Mouse (Mus musculus) adrenal gland, adult 8-10 months (tissue): ENCODE measurements around the gene Mtx1. TPM values are rescaled to one million over a fixed set of nuclear protein-coding genes. Genes with fewer than 3 reads are reported as not detected.

Source experiments
- DNase-seq: peaks from one replicate; pipeline ENCODE4 v3.0.0; 2022
- total RNA-seq, 4 experiments: library from RNA; stranded (reverse); gene quantifications; 2 replicates each; pipeline ENCODE4 v1.2.4; 2022

The Mtx1 gene
- total RNA-seq, 4 experiments from 2014 or later = 138 to 169 (median 152) TPM

DNA sequence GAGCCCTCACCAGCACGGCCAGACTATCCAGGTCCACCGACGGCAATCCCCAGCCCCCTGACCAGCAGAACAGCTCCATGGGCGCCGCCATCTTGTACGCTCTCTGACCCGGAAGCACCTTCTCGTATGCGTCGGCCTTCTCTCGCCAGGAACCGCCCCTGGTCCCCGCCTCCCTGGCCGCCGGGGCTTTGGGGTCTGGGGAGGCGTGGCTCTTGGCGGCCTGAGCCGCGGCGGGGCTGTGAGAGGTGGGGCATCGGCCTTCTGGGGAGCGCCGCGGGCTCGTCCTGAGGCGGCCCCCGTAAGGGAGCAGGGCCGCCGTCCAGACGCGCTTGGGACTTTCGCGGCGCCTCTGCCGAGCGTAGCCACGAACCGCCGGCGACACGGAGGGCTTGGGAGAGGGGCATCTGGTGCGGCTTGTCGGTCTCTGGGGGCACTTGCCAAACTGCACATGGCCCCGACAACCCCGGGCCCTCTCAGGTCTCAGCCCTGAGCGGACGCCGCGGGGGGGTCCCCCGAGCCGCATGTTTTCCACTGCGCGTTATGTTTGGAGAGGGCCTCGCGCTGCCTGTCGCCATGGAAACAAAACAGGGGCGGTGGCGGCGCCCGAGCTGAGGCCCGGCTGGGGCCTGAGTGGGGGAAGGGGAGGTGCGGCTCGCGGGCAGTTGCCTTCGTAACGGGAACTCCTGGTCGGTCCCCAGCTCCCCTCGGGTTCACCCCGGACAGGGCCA, 12.9 kb downstream of the Mtx1 start:
- peak; percentile 90 for DNase-seq

DNA sequence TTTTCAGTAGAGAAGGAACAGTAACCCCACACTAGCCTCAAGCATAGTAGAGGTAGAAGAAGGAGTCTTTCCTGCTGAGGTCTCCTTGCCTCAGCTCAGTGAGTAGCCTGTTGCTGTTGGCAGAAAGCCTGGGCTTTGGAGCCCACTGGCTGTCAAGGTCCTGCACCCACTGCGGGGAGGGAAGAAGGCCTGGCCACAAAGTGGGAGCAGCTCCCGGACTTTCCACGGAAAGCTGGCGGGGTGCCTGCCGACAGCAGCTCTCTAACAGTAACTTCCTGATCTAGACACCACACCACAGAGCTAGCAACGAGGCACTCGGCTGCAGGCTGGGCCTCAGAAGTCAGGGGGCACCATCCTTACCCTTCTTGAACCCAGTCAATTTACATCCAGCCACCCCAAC, 16.2 kb downstream of the Mtx1 start:
- DNase-seq = no peak

DNA sequence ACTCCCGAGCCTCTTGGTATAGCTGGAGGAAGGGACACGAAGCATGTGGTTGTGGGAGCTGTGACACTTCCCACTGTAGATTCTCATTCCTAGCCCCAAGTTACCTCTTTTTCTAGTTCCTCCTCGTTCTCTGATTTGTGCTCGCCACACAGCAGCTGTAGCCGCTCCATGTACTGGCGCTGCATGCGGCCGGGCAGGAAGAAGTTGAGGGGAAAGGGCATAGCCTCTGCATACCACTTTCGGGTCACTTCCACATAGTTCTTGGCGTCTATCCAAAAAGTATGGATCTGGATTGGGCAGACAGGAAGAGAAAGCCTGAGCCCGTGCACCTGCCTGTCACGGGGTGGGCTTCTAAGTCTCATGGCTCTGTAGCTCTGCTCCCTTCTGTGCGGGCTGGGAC, 16.7 kb downstream of the Mtx1 start:
- DNase-seq = no peak

DNA sequence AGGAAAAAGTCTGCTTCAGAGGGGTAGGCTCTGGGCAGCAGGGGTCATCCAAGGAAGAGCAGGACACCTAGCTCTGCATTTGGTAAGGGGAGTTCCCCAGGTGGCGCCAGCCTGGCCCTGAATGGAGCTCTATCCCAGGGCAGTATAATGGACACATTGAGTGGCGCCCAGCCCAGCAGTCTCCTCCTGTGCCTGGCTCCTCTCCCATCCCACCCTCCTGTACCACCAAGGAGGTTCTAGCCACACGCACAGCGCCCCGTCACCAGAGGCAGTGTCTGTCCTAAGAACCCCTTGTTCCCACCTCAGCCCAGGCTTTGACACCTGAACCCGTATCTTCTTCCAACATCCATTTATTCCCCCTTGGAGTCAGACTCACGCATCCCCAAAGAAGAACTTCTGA, 17.2 kb downstream of the Mtx1 start:
- no peak for DNase-seq

DNA sequence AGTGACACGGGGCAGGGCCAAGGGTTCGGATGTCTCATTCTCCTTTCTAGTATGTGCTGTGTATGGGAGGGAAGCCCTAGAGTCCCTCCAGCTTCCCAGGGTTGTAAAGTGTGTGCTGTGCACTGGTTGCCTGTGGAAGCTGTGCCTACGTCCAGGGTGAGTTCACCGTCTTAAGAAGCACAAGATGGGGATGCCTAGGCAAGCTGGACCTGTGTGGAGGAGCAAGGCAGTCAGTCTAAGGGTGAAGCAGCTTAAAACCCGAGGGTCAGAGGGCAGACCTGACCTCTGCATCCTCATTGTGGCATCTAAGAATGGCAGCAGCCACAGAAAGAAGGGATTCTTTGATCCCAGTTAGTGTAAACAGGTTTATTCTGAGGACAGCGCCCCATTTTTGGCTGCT, 18.2 kb downstream of the Mtx1 start:
- no peak for DNase-seq

DNA sequence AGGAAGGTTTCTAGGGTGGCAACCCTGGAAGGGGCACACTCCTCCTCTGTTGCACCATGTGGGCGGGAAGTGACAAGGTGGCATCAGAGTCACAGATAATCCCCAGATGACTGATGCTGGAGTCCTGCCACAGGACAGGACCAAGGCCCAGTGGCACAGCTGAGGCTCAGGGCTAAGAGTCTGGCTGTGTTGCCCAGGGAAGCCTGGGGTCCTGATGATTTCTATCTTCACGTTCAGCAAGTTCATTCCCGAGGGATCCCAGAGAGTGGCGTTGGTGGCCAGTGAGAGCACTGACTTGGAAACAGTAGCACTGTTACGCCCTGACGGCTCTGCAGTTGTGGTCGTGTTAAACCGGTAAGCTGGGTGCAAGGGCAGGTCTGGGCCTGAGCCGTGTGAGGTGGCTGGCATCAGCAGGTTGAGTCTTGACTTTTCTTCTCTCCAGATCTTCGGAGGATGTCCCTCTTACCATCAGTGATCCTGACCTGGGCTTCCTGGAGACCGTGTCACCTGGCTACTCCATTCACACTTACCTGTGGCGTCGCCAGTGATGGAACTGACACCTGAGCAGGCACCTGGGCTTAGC, 18.7 kb downstream of the Mtx1 start:
- DNase-seq = no peak

DNA sequence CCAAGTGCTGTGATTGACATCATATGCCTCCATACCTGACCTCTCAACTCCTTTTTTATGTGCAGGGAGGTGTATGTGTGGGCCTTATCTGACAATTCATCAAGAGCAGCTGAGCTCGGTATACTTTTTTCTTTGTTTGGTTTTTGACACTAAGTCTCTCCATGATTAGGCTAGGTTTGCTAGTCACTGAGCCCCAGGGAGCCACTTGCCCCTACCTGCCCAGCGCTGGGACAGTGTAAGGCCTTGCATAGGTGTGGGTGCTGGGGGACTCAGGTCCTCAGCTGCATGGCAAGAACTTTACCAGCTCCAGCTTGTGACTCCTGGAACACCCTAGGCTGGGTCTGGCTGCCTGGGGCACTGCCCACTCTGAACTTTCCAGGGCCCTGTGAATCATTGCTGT, 20.2 kb downstream of the Mtx1 start:
- no peak for DNase-seq

DNA sequence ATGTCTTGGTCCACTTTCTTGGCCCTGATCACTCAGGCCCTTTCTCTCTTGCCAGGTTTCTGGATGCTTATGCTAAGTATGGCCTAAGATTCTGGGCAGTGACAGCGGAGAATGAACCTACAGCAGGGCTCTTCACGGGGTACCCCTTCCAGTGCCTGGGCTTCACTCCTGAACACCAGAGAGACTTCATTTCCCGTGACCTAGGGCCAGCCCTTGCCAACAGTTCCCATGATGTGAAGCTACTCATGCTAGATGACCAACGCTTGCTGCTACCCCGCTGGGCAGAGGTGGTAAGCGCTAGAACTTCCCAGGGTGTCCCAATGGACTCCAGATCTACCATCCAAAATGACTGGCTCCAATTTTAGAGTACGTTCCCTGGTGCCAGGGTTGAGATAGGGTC, 20.8 kb downstream of the Mtx1 start:
- DNase-seq = no peak

DNA sequence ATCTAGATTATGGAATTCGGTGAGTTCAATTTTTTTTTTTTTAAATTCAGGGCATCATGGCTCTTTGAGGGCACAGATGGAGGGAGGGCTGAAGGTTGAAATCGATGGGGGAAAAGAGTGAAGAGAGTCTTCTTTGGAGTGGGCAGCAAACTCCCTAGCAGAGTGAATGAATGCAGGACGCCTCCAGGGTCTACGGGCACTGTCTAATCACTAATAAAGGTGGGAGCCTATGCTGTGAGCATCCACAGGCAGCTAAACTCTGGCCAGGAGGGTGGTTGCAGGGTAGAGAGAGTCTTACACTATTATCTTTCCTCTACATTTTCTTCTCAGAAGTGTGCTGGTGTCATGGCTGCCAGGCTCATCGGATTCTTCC, 23.8 kb downstream of the Mtx1 start:
- no peak for DNase-seq

DNA sequence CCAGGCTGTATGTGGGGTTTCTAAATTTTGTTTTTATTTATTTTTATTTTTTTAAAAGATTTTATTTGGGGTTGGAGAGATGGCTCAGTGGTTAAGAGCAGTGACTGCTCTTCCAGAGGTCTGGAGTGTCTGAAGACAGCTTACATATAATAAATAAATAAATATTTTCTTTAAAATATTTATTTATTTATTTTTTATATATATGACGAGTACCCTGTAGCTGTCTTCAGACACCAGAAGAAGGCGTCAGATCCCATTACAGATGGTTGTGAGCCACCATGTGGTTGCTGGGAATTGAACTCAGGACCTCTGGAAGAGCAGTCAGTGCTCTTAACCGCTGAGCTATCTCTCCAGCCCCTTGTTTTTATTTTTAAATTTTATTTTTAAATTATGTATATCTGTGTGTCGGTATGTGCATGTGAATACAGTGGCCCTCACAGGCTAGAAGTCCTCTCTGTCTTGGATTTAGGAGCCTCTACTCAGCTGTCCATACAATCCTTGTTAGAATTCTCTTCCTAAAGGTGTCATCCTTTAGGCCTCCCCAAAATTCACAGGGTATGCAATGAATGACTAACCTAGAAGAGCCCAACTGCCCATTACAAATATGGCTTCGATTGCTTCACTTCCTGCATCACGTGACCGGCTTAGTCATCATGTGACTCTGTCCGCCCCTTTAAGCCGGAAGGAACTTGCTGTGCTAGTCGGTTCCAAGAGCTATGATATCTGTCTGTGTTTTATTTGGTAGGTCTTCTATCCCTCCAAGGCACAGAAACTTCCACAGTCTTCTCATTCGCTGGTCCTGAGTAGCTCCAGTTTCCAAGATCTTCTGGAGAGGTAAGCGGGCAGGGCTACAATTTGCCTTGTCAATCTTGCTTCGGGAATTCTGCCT, 24.4 kb downstream of the Mtx1 start, which contains the start of gene Gba:
Gene Gba (plus strand): TSS at position 676 of the 889 bp plus-strand sequence.
- DNase-seq = peak; percentile 77

DNA sequence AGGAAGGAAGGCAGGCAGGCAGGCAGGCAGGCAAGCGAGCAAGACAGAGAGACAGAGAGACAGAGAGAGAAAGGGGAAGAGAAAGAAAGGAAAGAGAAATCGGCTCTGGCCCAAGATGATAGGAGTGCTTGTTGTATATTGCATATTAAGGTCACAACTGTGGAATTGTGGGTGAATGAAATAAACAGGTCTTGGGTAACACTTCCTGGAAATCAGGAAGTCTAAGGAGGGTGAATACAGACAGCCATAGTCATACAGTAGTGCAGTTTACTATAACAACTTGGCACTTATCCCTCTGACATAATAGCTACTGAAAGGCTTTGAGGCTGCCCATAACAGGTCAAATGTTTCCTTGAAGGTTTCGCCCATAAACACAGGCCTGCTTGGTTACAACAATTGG, 27.0 kb downstream of the Mtx1 start:
- DNase-seq = no peak

DNA sequence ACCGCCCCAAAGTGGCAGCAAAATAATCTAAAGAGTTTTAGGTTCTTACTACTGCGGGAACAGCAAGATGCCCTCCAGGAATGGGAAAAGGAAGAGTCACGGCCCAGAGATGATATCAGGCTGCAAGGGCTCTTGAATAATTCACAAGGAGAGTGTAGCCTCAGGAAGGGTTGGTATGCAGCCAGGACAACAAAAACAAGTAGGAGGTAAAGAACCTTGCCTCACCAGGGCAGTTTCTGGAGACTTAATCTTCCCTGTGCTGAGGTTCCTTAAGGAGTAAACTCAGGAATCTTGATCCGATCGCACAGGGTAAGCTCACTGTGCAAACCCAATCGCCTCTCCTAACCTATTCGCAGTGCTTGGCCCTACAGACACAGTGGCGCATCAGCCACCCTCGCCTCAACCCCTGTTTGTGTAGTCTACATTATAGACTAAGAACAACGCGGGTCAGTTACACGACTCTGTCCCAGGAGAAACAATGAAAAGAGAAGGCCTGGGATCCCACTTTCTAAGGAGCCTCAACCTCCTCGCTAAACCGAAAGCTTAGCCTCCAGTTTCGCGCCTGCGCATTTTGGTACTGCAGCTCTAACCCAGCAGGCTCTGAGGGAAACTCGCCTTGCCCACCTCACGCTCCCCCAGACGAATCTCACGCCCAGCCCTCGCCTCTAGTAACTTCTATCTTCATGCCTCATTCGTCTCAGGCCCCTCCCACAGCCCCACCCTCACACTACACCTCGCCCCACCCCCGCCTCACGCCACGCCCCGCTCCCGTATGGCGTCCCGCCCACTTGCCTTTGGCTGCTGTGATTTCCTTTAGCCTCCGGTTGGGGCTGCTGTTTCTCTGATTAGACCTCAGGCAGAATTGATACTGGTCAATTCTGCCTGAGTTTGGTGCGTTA, 30.7 kb downstream of the Mtx1 start:
- DNase-seq = peak; percentile 86

DNA sequence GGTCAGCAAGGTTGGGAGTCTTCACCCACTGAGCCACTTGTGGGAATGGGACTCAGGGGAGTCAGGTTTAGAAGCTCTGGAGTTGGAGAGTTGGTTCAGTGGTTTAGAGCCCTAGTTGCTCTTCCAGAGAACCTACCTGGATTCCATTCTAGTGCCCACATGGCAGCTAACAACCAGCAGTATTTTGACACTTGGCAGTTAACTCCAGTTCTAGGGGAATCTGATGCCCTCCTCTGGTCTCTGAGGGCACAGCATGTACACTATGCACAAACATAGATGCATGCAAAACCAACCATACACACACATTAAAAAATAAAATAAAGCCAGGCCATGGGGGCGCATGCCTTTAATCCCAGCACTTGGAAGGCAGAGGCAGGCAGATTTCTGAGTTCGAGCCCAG, 33.0 kb downstream of the Mtx1 start:
- no peak for DNase-seq

DNA sequence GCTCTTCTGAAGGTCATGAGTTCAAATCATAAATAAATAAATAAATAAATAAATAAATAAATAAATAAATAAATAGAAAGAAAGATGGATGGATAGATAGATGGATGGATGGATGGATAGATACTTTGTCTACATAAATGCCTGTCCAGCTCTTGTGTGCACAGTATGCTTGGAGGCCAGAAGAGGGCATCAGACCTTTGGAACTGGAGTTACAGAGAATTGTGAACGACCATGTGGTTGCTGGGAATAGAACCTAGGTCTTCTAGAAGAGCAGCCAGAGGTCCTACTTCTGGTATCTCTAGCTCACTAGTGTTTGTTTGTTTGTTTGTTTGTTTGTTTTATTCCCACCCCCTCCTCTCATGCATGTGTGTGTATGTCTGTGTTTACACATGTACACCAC, 33.5 kb downstream of the Mtx1 start:
- DNase-seq = no peak

DNA sequence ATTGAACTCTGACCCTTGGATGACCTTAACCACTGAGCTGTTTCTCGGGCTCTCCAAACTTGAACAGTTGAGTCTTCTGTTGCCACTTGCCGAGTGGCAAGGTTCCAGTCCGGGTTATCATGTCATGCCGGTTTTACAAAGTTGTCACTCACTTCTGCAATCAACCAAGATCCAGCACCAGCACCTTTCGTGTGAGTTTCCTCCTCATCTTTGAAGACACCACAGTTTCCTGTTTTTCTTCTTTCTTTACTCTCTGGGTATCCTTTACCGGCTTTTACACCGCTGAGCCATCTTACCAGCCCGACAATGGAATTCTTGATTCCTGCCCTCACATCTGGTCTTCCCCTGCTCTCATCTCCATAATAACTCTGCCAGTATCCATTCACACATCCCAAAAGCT, 36.5 kb downstream of the Mtx1 start:
- DNase-seq = no peak

DNA sequence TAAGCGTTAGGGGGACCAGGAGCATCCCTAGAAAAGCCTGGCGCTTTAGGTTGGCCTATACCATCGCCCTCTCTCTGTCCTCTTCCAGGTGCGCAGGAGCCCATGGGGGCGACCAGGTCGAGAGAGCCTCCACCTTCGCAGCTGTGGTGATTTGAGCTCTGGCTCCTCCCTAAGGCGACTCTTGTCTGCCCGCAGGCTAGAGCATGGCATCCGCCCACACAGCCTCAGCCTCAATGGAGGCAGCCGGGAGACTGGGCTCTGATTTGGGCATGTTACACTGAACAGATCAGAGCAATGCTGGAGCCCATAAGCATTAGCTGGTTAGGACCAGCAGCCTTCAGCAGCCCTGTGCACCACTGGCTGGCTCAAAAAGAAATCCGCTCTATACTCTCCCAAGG, 38.4 kb downstream of the Mtx1 start:
- DNase-seq = no peak

DNA sequence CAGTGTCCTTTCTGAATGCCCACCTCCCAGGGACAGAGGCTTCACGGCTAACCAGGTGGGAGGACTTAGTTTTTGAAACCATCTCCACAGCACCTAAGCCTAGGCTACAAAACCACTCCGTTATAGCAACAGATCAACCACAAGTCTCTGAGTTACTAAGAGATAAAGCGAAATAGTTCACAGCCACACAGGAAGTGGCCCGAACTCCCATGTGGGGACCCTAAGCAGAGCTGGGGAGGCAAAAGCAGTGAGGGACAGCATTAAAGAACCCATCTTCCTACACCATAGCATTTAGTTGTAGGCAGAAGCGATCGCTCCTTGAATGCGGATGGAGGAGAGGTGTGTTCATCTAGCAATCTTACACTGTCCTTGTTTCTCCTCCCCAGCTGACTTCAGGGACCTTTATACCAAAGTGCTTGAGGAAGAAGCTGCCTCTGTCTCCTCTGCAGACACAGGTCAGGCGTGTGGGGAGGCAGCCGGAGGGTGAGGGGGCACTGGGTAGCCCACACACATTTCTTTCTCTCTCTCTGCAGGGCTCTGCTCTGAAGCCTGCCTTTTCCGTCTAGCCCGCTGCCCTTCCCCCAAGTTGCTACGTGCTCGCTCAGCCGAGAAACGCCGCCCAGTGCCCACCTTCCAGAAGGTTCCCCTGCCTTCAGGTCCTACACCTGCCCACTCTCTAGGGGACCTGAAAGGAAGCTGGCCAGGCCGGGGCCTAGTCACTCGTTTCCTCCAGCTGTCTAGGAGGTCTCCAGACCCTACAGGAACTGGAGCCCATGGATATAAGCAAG, 39.0 kb downstream of the Mtx1 start:
- DNase-seq = no peak

DNA sequence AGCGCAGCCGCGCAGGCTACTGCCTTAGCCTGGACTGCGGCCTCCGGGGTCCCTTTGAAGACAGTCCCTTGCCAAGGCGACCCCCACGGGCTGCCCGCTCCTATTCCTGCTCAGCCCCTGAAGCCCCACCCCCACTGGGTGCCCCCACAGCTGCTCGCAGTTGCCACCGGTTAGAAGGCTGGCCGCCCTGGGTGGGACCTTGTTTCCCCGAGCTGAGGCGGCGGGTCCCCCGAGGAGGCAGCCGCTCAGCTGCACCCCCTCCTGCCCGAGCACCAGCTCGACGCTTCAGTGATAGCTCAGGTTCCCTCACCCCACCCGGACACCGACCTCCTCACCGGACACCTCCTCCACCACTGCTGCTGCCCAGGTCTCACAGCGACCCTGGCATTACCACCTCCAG, 39.7 kb downstream of the Mtx1 start:
- DNase-seq = no peak

DNA sequence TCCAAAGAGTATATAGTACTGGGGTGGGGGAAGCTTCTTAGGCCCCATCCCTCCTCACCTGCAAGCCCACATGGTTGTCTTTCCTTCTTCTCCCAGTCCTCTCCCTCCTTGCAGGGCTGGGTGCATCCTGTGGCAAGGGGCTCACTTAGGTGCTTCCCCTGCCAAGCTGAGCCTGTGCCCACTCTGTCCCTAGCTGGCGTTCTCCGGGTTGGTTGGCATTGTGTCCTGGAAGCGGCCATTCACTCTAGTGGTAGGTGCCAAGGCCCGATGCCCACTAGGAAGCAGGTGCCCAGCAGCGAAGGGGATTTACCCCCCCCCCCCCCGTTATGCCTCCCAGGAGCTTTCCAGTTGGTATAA, 43.0 kb downstream of the Mtx1 start:
- DNase-seq = no peak

DNA sequence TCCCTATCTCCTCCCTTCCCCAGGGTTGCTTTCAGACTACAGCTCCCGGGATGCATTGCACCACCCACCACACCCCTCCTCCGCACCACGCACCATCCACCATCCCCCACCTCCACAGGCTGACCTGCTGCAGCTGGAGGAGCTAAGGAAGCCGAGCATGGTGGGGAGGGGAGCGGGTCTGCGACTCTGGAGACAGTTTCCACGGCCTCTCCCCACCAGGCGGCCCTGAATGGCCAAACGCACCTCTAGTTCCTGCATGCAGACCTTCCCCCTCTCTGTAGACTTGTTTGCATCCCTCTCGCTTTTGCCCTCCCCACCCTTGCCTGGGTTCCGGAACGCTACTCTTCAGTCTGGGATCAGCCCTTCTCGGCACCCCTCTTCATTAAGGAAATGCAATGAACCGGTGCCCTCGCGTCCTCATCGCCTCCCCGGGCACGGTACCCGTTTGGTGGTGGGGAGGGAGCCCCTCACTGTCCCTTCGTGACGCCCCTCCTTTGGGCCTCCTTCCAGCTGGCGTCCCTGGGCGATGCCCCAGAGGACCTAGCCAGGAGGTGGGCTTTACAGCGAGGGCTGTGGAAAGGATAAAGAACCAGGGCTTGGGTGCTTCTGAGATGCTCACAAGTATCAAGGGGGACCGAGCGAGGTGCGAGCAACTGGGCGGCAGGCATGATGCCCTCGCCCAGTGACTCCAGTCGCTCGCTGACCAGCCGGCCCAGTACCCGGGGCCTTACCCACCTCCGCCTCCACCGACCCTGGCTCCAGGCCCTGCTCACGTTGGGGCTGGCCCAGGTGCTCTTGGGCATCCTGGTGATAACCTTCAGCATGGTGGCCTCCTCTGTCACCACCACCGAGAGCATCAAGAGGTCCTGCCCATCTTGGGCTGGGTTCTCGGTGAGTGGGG, 43.6 kb downstream of the Mtx1 start, which contains the start of gene Fam189b:
Gene Fam189b (plus strand): TSS at position 86 of the 901 bp plus-strand sequence.
- DNase-seq = peak; percentile 86
